Mouse (Mus musculus): ENCODE results near the gene Ubxn6. TPM values are rescaled to one million over a fixed set of nuclear protein-coding genes. Genes with fewer than 3 reads are reported as not detected.

The Ubxn6 gene
- 73.7 and 78.6 TPM in 2 replicates for polyA plus RNA-seq (2015; fragmentation: Nextera tagmentation; extraction: Ambion mirVana)

GRCm38 (mm10) chr17:56074827-56075208 is at the start of gene Ubxn6:
Gene Ubxn6 (minus strand): TSS chr17:56075028.
- Histone ChIP-seq H3K9me3 (no peaks in the 10 kb centered on the region), H3K9ac (replicated peaks) (peak within 1 kb of the TSS; percentile 86), H3K4me2 (replicated peaks) (peak within 1 kb of the TSS; percentile 73), H3K36me3 (peaks cover 33% of the 10 kb centered on the region), H3K4me1 (replicated peaks) (peaks cover 14% of the 10 kb centered on the region), H3K27me3 (no peaks in the 10 kb centered on the region), H3K4me3 (replicated peaks) (peak within 1 kb of the TSS; percentile 80), H3K27ac (peak within 1 kb of the TSS; percentile 92)
- ATAC-seq: peak; percentile 66
- WGBS: under 1% methylated on average over 35 of the region's 35 CpGs

- Histone ChIP-seq H3K9ac (replicated peaks) (0 out of 2 replicates have a peak overlapping the region, but pooled peaks have one; percentile 41), H3K4me2 (replicated peaks) (peak overlapping the region; percentile 48), H3K4me1 (replicated peaks) (peaks cover 18% of the 10 kb centered on the region), H3K9me3 (peaks cover 16% of the 10 kb centered on the region), H3K36me3 (peaks cover 61% of the 10 kb centered on the region), H3K27me3 (peaks cover 73% of the 10 kb centered on the region), H3K4me3 (replicated peaks) (peak overlapping the region; percentile 29; the same call in 1 of the 2 replicates), H3K27ac (no peak overlapping the region)
- ATAC-seq: 0 out of 2 replicates have a peak, but pooled peaks have one; percentile 10
- WGBS: 45% methylated on average over 59 of the region's 59 CpGs
These were observed 49.0 kb upstream of the Ubxn6 start for GRCm38 (mm10) chr17:56123681-56124340.

- Histone ChIP-seq H3K27ac (no peak overlapping the region), H3K4me3 (replicated peaks) (no peak overlapping the region), H3K9ac (replicated peaks) (no peak overlapping the region), H3K4me2 (replicated peaks) (no peak overlapping the region), H3K36me3 (peaks cover 55% of the 10 kb centered on the region), H3K27me3 (peaks cover 80% of the 10 kb centered on the region), H3K9me3 (peaks cover 16% of the 10 kb centered on the region), H3K4me1 (replicated peaks) (peaks cover 18% of the 10 kb centered on the region)
- 87% methylated on average over 12 of the region's 12 CpGs for WGBS
- ATAC-seq: no peak; the same call in 1 of the 2 replicates
These were observed 48.3 kb upstream of the Ubxn6 start for GRCm38 (mm10) chr17:56123161-56123560.

GRCm38 (mm10) chr17:56121826-56122225 is 47.0 kb upstream of the Ubxn6 start, which contains the start of gene Lrg1:
Gene Lrg1 (minus strand): TSS chr17:56122001.
- 73% methylated on average over 2 of the region's 2 CpGs for WGBS
- peaks cover 16% of the 10 kb centered on the region for H3K9me3 ChIP-seq

GRCm38 (mm10) chr17:56119981-56120880 is 45.4 kb upstream of the Ubxn6 start:
- no peak overlapping the region for H3K4me2 ChIP-seq (replicated peaks)
- ATAC-seq: no peak
- H3K9me3 ChIP-seq: peaks cover 16% of the 10 kb centered on the region
- peaks cover 88% of the 10 kb centered on the region for H3K27me3 ChIP-seq
- H3K9ac ChIP-seq (replicated peaks): no peak overlapping the region
- H3K36me3 ChIP-seq: peaks cover 28% of the 10 kb centered on the region
- H3K4me1 ChIP-seq (replicated peaks): peaks cover 26% of the 10 kb centered on the region
- no peak overlapping the region for H3K4me3 ChIP-seq (replicated peaks)
- WGBS: 10% methylated on average over 66 of the region's 66 CpGs
- no peak overlapping the region for H3K27ac ChIP-seq

More at GRCm38 (mm10) chr17:56121826-56122225, 47.0 kb upstream of the Ubxn6 start, which contains the start of gene Lrg1:
- H3K36me3 ChIP-seq: peaks cover 41% of the 10 kb centered on the region
- H3K9ac ChIP-seq (replicated peaks): no peak within 1 kb of the TSS
- ATAC-seq: no peak
- H3K4me3 ChIP-seq (replicated peaks): no peak within 1 kb of the TSS
- H3K4me2 ChIP-seq (replicated peaks): no peak within 1 kb of the TSS
- peaks cover 26% of the 10 kb centered on the region for H3K4me1 ChIP-seq (replicated peaks)
- peaks cover 90% of the 10 kb centered on the region for H3K27me3 ChIP-seq
- no peak within 1 kb of the TSS for H3K27ac ChIP-seq

GRCm38 (mm10) chr17:56119431-56119830 is 44.6 kb upstream of the Ubxn6 start:
- ATAC-seq: no peak
- H3K36me3 ChIP-seq: peaks cover 23% of the 10 kb centered on the region
- no peak overlapping the region for H3K4me3 ChIP-seq (replicated peaks)
- peaks cover 16% of the 10 kb centered on the region for H3K9me3 ChIP-seq
- 51% methylated on average over 12 of the region's 12 CpGs for WGBS
- H3K9ac ChIP-seq (replicated peaks): no peak overlapping the region
- peaks cover 82% of the 10 kb centered on the region for H3K27me3 ChIP-seq
- H3K27ac ChIP-seq: no peak overlapping the region
- peaks cover 22% of the 10 kb centered on the region for H3K4me1 ChIP-seq (replicated peaks)
- H3K4me2 ChIP-seq (replicated peaks): no peak overlapping the region

GRCm38 (mm10) chr17:56117251-56117710 is 42.5 kb upstream of the Ubxn6 start, which contains the start of gene Plin5:
Gene Plin5 (minus strand): TSS chr17:56117596.
- peak within 1 kb of the TSS; percentile 51 for H3K4me2 ChIP-seq (replicated peaks)
- no peak within 1 kb of the TSS for H3K27ac ChIP-seq
- H3K9me3 ChIP-seq: peaks cover 4% of the 10 kb centered on the region
- under 1% methylated on average over 27 of the region's 27 CpGs for WGBS
- peaks cover 2% of the 10 kb centered on the region; the same call in 1 of the 2 replicates for H3K36me3 ChIP-seq
- peaks cover 61% of the 10 kb centered on the region for H3K27me3 ChIP-seq
- H3K9ac ChIP-seq (replicated peaks): peak within 1 kb of the TSS; percentile 49; the same call in 1 of the 2 replicates
- ATAC-seq: peak; percentile 40
- H3K4me3 ChIP-seq (replicated peaks): peak within 1 kb of the TSS; percentile 26
- peaks cover 16% of the 10 kb centered on the region for H3K4me1 ChIP-seq (replicated peaks)

- 74% methylated on average over 10 of the region's 10 CpGs for WGBS
- H3K4me1 ChIP-seq (replicated peaks): peaks cover 16% of the 10 kb centered on the region
- H3K4me2 ChIP-seq (replicated peaks): no peak overlapping the region
- no peak overlapping the region for H3K9ac ChIP-seq (replicated peaks)
- no peak overlapping the region for H3K4me3 ChIP-seq (replicated peaks)
- ATAC-seq: no peak
- no peak overlapping the region for H3K27ac ChIP-seq
- peaks cover 50% of the 10 kb centered on the region for H3K27me3 ChIP-seq
- H3K9me3 ChIP-seq: no peaks in the 10 kb centered on the region
- H3K36me3 ChIP-seq: no peaks in the 10 kb centered on the region
These were observed 41.4 kb upstream of the Ubxn6 start for GRCm38 (mm10) chr17:56116193-56116592.

- Histone ChIP-seq H3K27me3 (peaks cover 17% of the 10 kb centered on the region), H3K9me3 (no peaks in the 10 kb centered on the region), H3K4me1 (replicated peaks) (peaks cover 7% of the 10 kb centered on the region), H3K36me3 (0 out of 2 replicates have a peak, but pooled peaks cover 1% of the 10 kb centered on the region), H3K27ac (no peak overlapping the region), H3K9ac (replicated peaks) (no peak overlapping the region), H3K4me2 (replicated peaks) (no peak overlapping the region), H3K4me3 (replicated peaks) (no peak overlapping the region)
- no peak for ATAC-seq
- WGBS: 81% methylated on average over 3 of the region's 3 CpGs
These were observed 37.9 kb upstream of the Ubxn6 start for GRCm38 (mm10) chr17:56112743-56113142.

- peaks cover under 1% of the 10 kb centered on the region; the same call in 1 of the 2 replicates for H3K4me1 ChIP-seq (replicated peaks)
- peak; percentile 41 for ATAC-seq
- WGBS: 45% methylated on average over 5 of the region's 5 CpGs
These were observed 37.0 kb upstream of the Ubxn6 start for GRCm38 (mm10) chr17:56111864-56112263.

GRCm38 (mm10) chr17:56111021-56111420 is 36.2 kb upstream of the Ubxn6 start:
- Histone ChIP-seq H3K36me3 (0 out of 2 replicates have a peak, but pooled peaks cover 4% of the 10 kb centered on the region), H3K9me3 (no peaks in the 10 kb centered on the region), H3K4me1 (replicated peaks) (no peaks in the 10 kb centered on the region), H3K4me3 (replicated peaks) (no peak overlapping the region), H3K27me3 (peaks cover 2% of the 10 kb centered on the region; the same call in 1 of the 2 replicates), H3K27ac (no peak overlapping the region), H3K4me2 (replicated peaks) (no peak overlapping the region), H3K9ac (replicated peaks) (no peak overlapping the region; the same call in 1 of the 2 replicates)
- ATAC-seq: no peak
- 64% methylated on average over 1 of the region's 1 CpGs for WGBS

More at GRCm38 (mm10) chr17:56111864-56112263, 37.0 kb upstream of the Ubxn6 start:
- no peak overlapping the region for H3K9ac ChIP-seq (replicated peaks)
- no peak overlapping the region for H3K4me3 ChIP-seq (replicated peaks)
- no peak overlapping the region for H3K27ac ChIP-seq
- no peak overlapping the region for H3K4me2 ChIP-seq (replicated peaks)
- peaks cover 10% of the 10 kb centered on the region for H3K27me3 ChIP-seq
- H3K9me3 ChIP-seq: no peaks in the 10 kb centered on the region
- 0 out of 2 replicates have a peak, but pooled peaks cover 4% of the 10 kb centered on the region for H3K36me3 ChIP-seq
